Mouse (Mus musculus): Measurements from ENCODE around the gene Kcnma1. TPM values are rescaled to one million over a fixed set of nuclear protein-coding genes. Genes with fewer than 3 reads are reported as not detected.

The Kcnma1 gene
- total RNA-seq, 2 experiments from 2014 or later, result 35.5 to 50.7 TPM

- DNase-seq, result no peak
- intact Hi-C loops (cut with DNase I; ENCODE audit: low total_unique reads), result no loop called here
These were observed 747.6 kb downstream of the Kcnma1 start for GRCm38 (mm10) chr14:23266554-23267309.

GRCm38 (mm10) chr14:23253154-23253553, 761.1 kb downstream of the Kcnma1 start:
- intact Hi-C loops (cut with DNase I; ENCODE audit: low total_unique reads), result no loop called here
- DNase-seq, result no peak

GRCm38 (mm10) chr14:23244446-23244845, 769.8 kb downstream of the Kcnma1 start:
- no peak for DNase-seq
- intact Hi-C loops (cut with DNase I; ENCODE audit: low total_unique reads), result no loop called here

- intact Hi-C loops (cut with DNase I; ENCODE audit: low total_unique reads), result no loop called here
- DNase-seq, result no peak
These were observed 770.4 kb downstream of the Kcnma1 start for GRCm38 (mm10) chr14:23243857-23244256.

Other genes starting within 250 kb of the Kcnma1 start
- gene Dlg5, start 231.4 kb upstream of the Kcnma1 start, total RNA-seq (2021), result 1 to 10 TPM; 8.7 to 9.4 TPM

Measured in gastrocnemius, postnatal 14 days (tissue).